Mouse (Mus musculus): ENCODE measurements around the gene Btn1a1.

- TF ChIP-seq CTCF (IDR thresholded peaks at IDR 0.05) (no peak), EP300 (IDR thresholded peaks at IDR 0.05) (no peak)
Observed at GRCm38 (mm10) chr13:23450398-23450797, 15.3 kb downstream of the Btn1a1 start.

Data from lung, postnatal 0 days (tissue).